Mouse (Mus musculus): ENCODE measurements at regions not wholly inside any gene's neighbourhood (a gene's known extent, or its start where the extent isn't known, plus 50 kb on each side); places are given as distances from the start of the nearest gene placed in this dataset.
"Not testable (repeated sequence)": the region's sequence is repeated elsewhere in the genome, so short reads cannot be mapped to it uniquely, and the experiment has no call there.

DNA sequence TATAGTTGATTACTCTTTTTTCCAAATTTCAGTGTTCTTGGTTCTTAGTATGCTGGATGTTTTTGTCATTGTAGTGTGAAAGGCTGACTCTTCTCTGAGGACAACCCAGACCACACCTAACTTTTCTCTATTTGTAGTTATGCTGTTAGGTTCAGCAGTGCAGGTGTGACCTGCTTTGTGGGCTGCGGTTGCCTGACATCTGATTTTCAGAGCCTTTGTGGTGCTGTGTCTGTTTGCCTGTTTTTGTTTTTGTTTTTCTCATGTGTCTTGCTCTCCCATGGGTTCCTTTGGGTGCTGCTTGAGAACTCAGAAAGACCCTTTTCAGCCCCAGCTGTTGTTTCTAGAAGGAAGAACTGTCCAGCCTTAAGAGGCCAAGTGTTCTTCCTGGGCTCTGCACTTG lies 52.0 kb upstream of the Trpm1 start:
- no peaks in the 10 kb centered on the region for H3K9me3 ChIP-seq (ENCODE audit: control insufficient read depth, low read length)
- ATAC-seq (replicated peaks; ENCODE audit: low FRiP score) (no peak), DNase-seq (ENCODE audit: low spot score) (no peak)
- H3K4me1 ChIP-seq (replicated peaks; ENCODE audit: control insufficient read depth, insufficient read depth, low read length) = no peaks in the 10 kb centered on the region
- no peak overlapping the region for H3K4me2 ChIP-seq
- no peaks in the 10 kb centered on the region for H3K27me3 ChIP-seq (replicated peaks; ENCODE audit: control insufficient read depth, insufficient read depth, low read length)
- WGBS = 90% methylated on average over 1 of the region's 1 CpGs
- H3K27ac ChIP-seq (ENCODE audit: low read depth, low read length) = no peak overlapping the region
- H3K4me3 ChIP-seq (ENCODE audit: low read depth, low read length) = no peak overlapping the region
- H3K9ac ChIP-seq (ENCODE audit: low read depth, low read length) = no peak overlapping the region
- H3K36me3 ChIP-seq (ENCODE audit: control insufficient read depth, insufficient read depth, low read length) = no peaks in the 10 kb centered on the region

GRCm38 (mm10) chr7:64099606-64100005 lies 54.0 kb upstream of the Trpm1 start:
- 88% methylated on average over 3 of the region's 3 CpGs for WGBS

GRCm38 (mm10) chr7:64090067-64090466 lies 63.6 kb upstream of the Trpm1 start:
- Histone ChIP-seq H3K36me3 (ENCODE audit: control insufficient read depth, insufficient read depth, low read length) (no peaks in the 10 kb centered on the region), H3K9me3 (ENCODE audit: control insufficient read depth, low read length) (no peaks in the 10 kb centered on the region), H3K27me3 (replicated peaks; ENCODE audit: control insufficient read depth, insufficient read depth, low read length) (no peaks in the 10 kb centered on the region), H3K4me1 (replicated peaks; ENCODE audit: control insufficient read depth, insufficient read depth, low read length) (no peaks in the 10 kb centered on the region), H3K9ac (ENCODE audit: low read depth, low read length) (no peak overlapping the region), H3K4me3 (ENCODE audit: low read depth, low read length) (no peak overlapping the region), H3K4me2 (no peak overlapping the region), H3K27ac (ENCODE audit: low read depth, low read length) (no peak overlapping the region)
- ATAC-seq (replicated peaks; ENCODE audit: low FRiP score) (no peak), DNase-seq (ENCODE audit: low spot score) (no peak)
- 77% methylated on average over 1 of the region's 1 CpGs for WGBS

More at GRCm38 (mm10) chr7:64099606-64100005, 54.0 kb upstream of the Trpm1 start:
- no peak overlapping the region for H3K4me2 ChIP-seq
- H3K27me3 ChIP-seq (replicated peaks; ENCODE audit: control insufficient read depth, insufficient read depth, low read length) = no peaks in the 10 kb centered on the region
- H3K4me3 ChIP-seq (ENCODE audit: low read depth, low read length) = no peak overlapping the region
- no peaks in the 10 kb centered on the region for H3K9me3 ChIP-seq (ENCODE audit: control insufficient read depth, low read length)
- DNase-seq (ENCODE audit: low spot score) (no peak), ATAC-seq (replicated peaks; ENCODE audit: low FRiP score) (no peak)
- H3K27ac ChIP-seq (ENCODE audit: low read depth, low read length) = no peak overlapping the region
- H3K4me1 ChIP-seq (replicated peaks; ENCODE audit: control insufficient read depth, insufficient read depth, low read length) = no peaks in the 10 kb centered on the region
- no peak overlapping the region for H3K9ac ChIP-seq (ENCODE audit: low read depth, low read length)
- no peaks in the 10 kb centered on the region for H3K36me3 ChIP-seq (ENCODE audit: control insufficient read depth, insufficient read depth, low read length)

- Histone ChIP-seq H3K4me2 (no peak overlapping the region), H3K4me3 (ENCODE audit: low read depth, low read length) (no peak overlapping the region), H3K36me3 (ENCODE audit: control insufficient read depth, insufficient read depth, low read length) (no peaks in the 10 kb centered on the region), H3K9me3 (ENCODE audit: control insufficient read depth, low read length) (no peaks in the 10 kb centered on the region), H3K4me1 (replicated peaks; ENCODE audit: control insufficient read depth, insufficient read depth, low read length) (no peaks in the 10 kb centered on the region), H3K9ac (ENCODE audit: low read depth, low read length) (no peak overlapping the region), H3K27ac (ENCODE audit: low read depth, low read length) (no peak overlapping the region), H3K27me3 (replicated peaks; ENCODE audit: control insufficient read depth, insufficient read depth, low read length) (no peaks in the 10 kb centered on the region)
- 79% methylated on average over 5 of the region's 5 CpGs for WGBS
- ATAC-seq (replicated peaks; ENCODE audit: low FRiP score) (no peak), DNase-seq (ENCODE audit: low spot score) (no peak)
These were observed 64.6 kb upstream of the Trpm1 start for GRCm38 (mm10) chr7:64089034-64089433.

DNA sequence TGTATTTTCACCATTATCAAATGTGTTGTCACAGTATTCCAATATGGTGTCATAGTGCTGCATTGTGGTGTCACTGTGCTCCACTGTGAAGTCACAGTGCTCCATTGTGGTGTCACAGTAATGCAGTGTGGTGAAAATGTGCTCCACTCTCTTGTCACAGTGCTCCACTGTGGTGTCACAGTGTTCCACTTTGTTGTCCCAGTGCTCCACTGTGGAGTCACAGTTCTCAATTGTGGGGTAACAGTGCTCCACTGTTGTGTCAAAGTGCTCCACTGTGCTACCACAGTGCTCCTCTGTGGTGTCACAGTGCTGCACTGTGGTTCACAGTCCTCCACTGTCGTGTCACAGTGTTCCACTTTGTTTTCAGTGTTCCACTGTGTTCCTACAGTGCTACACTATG lies 69.7 kb upstream of the Trpm1 start:
- not testable (repeated sequence) for H3K4me1 ChIP-seq (replicated peaks; ENCODE audit: control insufficient read depth, insufficient read depth, low read length); H3K27me3 ChIP-seq (replicated peaks; ENCODE audit: control insufficient read depth, insufficient read depth, low read length); H3K4me2 ChIP-seq; H3K9me3 ChIP-seq (ENCODE audit: control insufficient read depth, low read length); DNase-seq (ENCODE audit: low spot score); ATAC-seq (replicated peaks; ENCODE audit: low FRiP score); H3K27ac ChIP-seq (ENCODE audit: low read depth, low read length); H3K9ac ChIP-seq (ENCODE audit: low read depth, low read length); H3K36me3 ChIP-seq (ENCODE audit: control insufficient read depth, insufficient read depth, low read length); H3K4me3 ChIP-seq (ENCODE audit: low read depth, low read length)
- 50% methylated on average over 1 of the region's 1 CpGs for WGBS

DNA sequence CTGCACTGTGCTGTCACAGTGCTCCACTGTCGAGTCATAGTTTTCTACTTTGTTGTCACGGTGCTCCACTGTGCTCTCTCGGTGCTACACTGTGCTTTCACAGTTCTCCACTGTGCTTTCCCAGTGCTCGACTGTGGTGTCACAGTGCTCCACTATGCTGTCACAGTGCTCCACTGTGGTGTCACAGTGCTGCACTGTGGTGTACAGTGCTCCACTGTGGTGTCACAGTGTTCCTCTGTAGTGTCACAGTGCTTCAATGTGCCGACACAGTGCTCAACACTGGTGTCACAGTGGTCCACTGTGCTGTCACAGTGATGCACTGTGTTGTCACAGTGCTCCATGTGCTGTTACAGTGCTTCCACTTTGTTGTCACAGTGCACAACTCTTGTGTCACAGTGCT lies 71.0 kb upstream of the Trpm1 start:
- no peaks in the 10 kb centered on the region for H3K4me1 ChIP-seq (replicated peaks; ENCODE audit: control insufficient read depth, insufficient read depth, low read length)
- no peaks in the 10 kb centered on the region for H3K27me3 ChIP-seq (replicated peaks; ENCODE audit: control insufficient read depth, insufficient read depth, low read length)
- DNase-seq (ENCODE audit: low spot score) (no peak), ATAC-seq (replicated peaks; ENCODE audit: low FRiP score) (no peak)
- H3K9me3 ChIP-seq (ENCODE audit: control insufficient read depth, low read length) = peaks cover 4% of the 10 kb centered on the region; the same call in 1 of the 2 replicates
- no peak overlapping the region for H3K4me3 ChIP-seq (ENCODE audit: low read depth, low read length)
- no peak overlapping the region for H3K27ac ChIP-seq (ENCODE audit: low read depth, low read length)
- H3K9ac ChIP-seq (ENCODE audit: low read depth, low read length) = no peak overlapping the region
- H3K4me2 ChIP-seq = no peak overlapping the region
- no peaks in the 10 kb centered on the region for H3K36me3 ChIP-seq (ENCODE audit: control insufficient read depth, insufficient read depth, low read length)
- WGBS = 85% methylated on average over 5 of the region's 5 CpGs

DNA sequence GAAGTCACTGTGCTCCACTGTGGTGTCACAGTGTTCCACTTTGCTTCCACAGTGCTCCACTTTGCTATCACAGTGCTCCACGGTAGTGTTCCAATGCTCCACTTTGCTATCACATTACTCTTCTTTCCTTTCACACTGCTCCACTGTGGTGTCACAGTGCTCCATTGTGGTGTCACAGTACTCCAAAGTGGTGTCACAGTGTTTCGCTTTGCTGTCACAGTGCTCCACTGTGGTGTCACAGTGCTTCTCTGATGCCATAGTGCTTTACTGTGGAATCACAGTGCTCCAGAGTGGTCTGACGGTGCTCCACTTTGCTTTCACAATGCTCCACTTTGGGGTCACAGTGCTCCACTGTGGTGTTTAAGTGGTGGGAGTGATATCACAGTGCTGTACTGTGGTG lies 71.4 kb upstream of the Trpm1 start:
- H3K27me3 ChIP-seq (replicated peaks; ENCODE audit: control insufficient read depth, insufficient read depth, low read length) = no peaks in the 10 kb centered on the region
- no peak for DNase-seq (ENCODE audit: low spot score)

DNA sequence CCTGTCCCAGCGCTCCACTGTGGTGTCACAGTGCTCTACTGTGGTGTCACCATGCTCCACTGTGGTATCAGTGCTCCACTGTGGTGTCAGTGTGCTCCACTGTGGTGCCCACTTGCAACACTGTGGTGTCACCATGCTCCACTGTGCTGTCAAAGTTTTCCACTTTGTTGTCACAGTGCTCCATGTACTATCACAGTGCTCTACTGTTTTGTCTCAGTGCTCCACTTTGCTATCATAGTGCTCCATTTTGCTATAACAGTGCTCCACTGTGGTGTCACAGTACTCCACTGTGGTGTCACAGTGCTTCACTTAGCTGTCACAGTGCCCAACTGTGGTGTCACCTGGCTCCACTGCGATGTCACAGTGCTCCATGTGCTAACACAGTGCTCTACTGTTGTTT lies 72.0 kb upstream of the Trpm1 start:
- no peak overlapping the region for H3K27ac ChIP-seq (ENCODE audit: low read depth, low read length)
- 61% methylated on average over 2 of the region's 2 CpGs for WGBS
- DNase-seq (ENCODE audit: low spot score) (no peak), ATAC-seq (replicated peaks; ENCODE audit: low FRiP score) (no peak)
- peaks cover 4% of the 10 kb centered on the region; the same call in 1 of the 2 replicates for H3K9me3 ChIP-seq (ENCODE audit: control insufficient read depth, low read length)
- no peak overlapping the region for H3K9ac ChIP-seq (ENCODE audit: low read depth, low read length)
- no peaks in the 10 kb centered on the region for H3K36me3 ChIP-seq (ENCODE audit: control insufficient read depth, insufficient read depth, low read length)
- H3K4me2 ChIP-seq = no peak overlapping the region
- no peaks in the 10 kb centered on the region for H3K27me3 ChIP-seq (replicated peaks; ENCODE audit: control insufficient read depth, insufficient read depth, low read length)
- H3K4me1 ChIP-seq (replicated peaks; ENCODE audit: control insufficient read depth, insufficient read depth, low read length) = no peaks in the 10 kb centered on the region
- H3K4me3 ChIP-seq (ENCODE audit: low read depth, low read length) = no peak overlapping the region

More for the DNA sequence above, 71.4 kb upstream of the Trpm1 start:
- Histone ChIP-seq H3K9me3 (ENCODE audit: control insufficient read depth, low read length) (peaks cover 4% of the 10 kb centered on the region; the same call in 1 of the 2 replicates), H3K27ac (ENCODE audit: low read depth, low read length) (no peak overlapping the region), H3K36me3 (ENCODE audit: control insufficient read depth, insufficient read depth, low read length) (no peaks in the 10 kb centered on the region), H3K4me3 (ENCODE audit: low read depth, low read length) (no peak overlapping the region), H3K9ac (ENCODE audit: low read depth, low read length) (no peak overlapping the region), H3K4me2 (no peak overlapping the region), H3K4me1 (replicated peaks; ENCODE audit: control insufficient read depth, insufficient read depth, low read length) (no peaks in the 10 kb centered on the region)
- 86% methylated on average over 3 of the region's 3 CpGs for WGBS
- no peak for ATAC-seq (replicated peaks; ENCODE audit: low FRiP score)

- H3K27me3 ChIP-seq (replicated peaks; ENCODE audit: control insufficient read depth, insufficient read depth, low read length) = no peaks in the 10 kb centered on the region
- no peak for DNase-seq (ENCODE audit: low spot score)
- H3K4me1 ChIP-seq (replicated peaks; ENCODE audit: control insufficient read depth, insufficient read depth, low read length) = no peaks in the 10 kb centered on the region
- H3K4me2 ChIP-seq = no peak overlapping the region
- no peak overlapping the region for H3K9ac ChIP-seq (ENCODE audit: low read depth, low read length)
- H3K4me3 ChIP-seq (ENCODE audit: low read depth, low read length) = no peak overlapping the region
- no peaks in the 10 kb centered on the region for H3K36me3 ChIP-seq (ENCODE audit: control insufficient read depth, insufficient read depth, low read length)
- ATAC-seq (replicated peaks; ENCODE audit: low FRiP score) = no peak
- 68% methylated on average over 2 of the region's 2 CpGs for WGBS
- H3K27ac ChIP-seq (ENCODE audit: low read depth, low read length) = no peak overlapping the region
- H3K9me3 ChIP-seq (ENCODE audit: control insufficient read depth, low read length) = peaks cover 4% of the 10 kb centered on the region; the same call in 1 of the 2 replicates
These were observed 72.6 kb upstream of the Trpm1 start for GRCm38 (mm10) chr7:64081019-64081418.

Data from liver, embryonic 11.5 days (tissue).